In genomic region chr11:116842531-116843260, GRCm38 (mm10) we compare ENCODE assay signal across 8 mouse cellular contexts. TPM values are rescaled to one million over a fixed set of nuclear protein-coding genes. Genes with fewer than 3 reads are reported as not detected.
DNase-seq lines count a peak whose midpoint lies in the region; ATAC-seq and TF ChIP-seq lines count a peak whose summit lies in the region.

No protein-coding gene starts in this region.

- TF ChIP-seq EP300 in lung, postnatal 0 days (IDR thresholded peaks at IDR 0.05) = no peak

- H3K4me2 ChIP-seq in hindbrain, embryonic 11.5 days (replicated peaks; ENCODE audit: low read depth, low read length) = peak overlapping the region; percentile 69
- H3K4me2 ChIP-seq in lung, postnatal 0 days (replicated peaks; ENCODE audit: low read depth, low read length) = peak overlapping the region; percentile 70

- DNase-seq in NIH3T3 (ENCODE audit: low read depth) = peak; percentile 69
- DNase-seq in cerebellum, adult 9-10 months = peak; percentile 74
- DNase-seq in frontal cortex, postnatal 10 days (ENCODE audit: low spot score in 2 of 2) = peak; percentile 54 to 67
- DNase-seq in hindbrain, embryonic 11.5 days (ENCODE audit: low spot score) = peak; percentile 79
- DNase-seq in layer of hippocampus, adult 9-11 months = peak; percentile 70
- peak; percentile 83 for DNase-seq in lung, postnatal 0 days (ENCODE audit: low spot score)
- DNase-seq in thymus, postnatal 0 days (ENCODE audit: low spot score) = peak; percentile 81

- ATAC-seq in hindbrain, embryonic 11.5 days (ENCODE audit: low FRiP score) = peak; percentile 67
- peak; percentile 45 for ATAC-seq in lung, postnatal 0 days

- WGBS in hindbrain, embryonic 11.5 days = under 1% methylated on average over 72 of the region's 73 CpGs
- 3% methylated on average over 65 of the region's 73 CpGs for WGBS in lung, postnatal 0 days
- under 1% methylated on average over 73 of the region's 73 CpGs for WGBS in olfactory bulb, adult 2 months

- peak overlapping the region; percentile 99 for H3K27ac ChIP-seq in hindbrain, embryonic 11.5 days (ENCODE audit: low read depth, low read length)
- H3K27ac ChIP-seq in lung, postnatal 0 days (ENCODE audit: low read length) = peak overlapping the region; percentile 99
- H3K27ac ChIP-seq in olfactory bulb, adult 2 months (ENCODE audit: insufficient read depth, low read depth, low read length) = peak overlapping the region; percentile 66

- TF ChIP-seq CTCF in lung, postnatal 0 days (IDR thresholded peaks at IDR 0.05) = peak; percentile 35; the same call in 1 of the 2 replicates
- no peak for TF ChIP-seq CTCF in olfactory bulb, adult 2 months (IDR thresholded peaks at IDR 0.05; ENCODE audit: insufficient read depth, low read depth, low read length)

- peak overlapping the region; percentile 86 for H3K9ac ChIP-seq in hindbrain, embryonic 11.5 days (ENCODE audit: low read depth, low read length)
- peak overlapping the region; percentile 85 for H3K9ac ChIP-seq in lung, postnatal 0 days (replicated peaks; ENCODE audit: low read depth)

- H3K36me3 ChIP-seq in hindbrain, embryonic 11.5 days (ENCODE audit: control insufficient read depth, insufficient read depth, low read length) = peaks cover 10% of the 10 kb centered on the region
- peaks cover 20% of the 10 kb centered on the region for H3K36me3 ChIP-seq in lung, postnatal 0 days (ENCODE audit: insufficient read depth, low read length)

- H3K9me3 ChIP-seq in hindbrain, embryonic 11.5 days (ENCODE audit: control insufficient read depth, low read length) = no peaks in the 10 kb centered on the region
- no peaks in the 10 kb centered on the region for H3K9me3 ChIP-seq in lung, postnatal 0 days (ENCODE audit: low read length)

- peak overlapping the region; percentile 86 for H3K4me3 ChIP-seq in hindbrain, embryonic 11.5 days (ENCODE audit: low read depth, low read length)
- H3K4me3 ChIP-seq in lung, postnatal 0 days (ENCODE audit: low read depth, low read length) = peak overlapping the region; percentile 74
- peak overlapping the region; percentile 66 for H3K4me3 ChIP-seq in olfactory bulb, adult 2 months (ENCODE audit: insufficient read depth, low read depth, low read length)

- H3K4me1 ChIP-seq in hindbrain, embryonic 11.5 days (replicated peaks; ENCODE audit: control insufficient read depth, insufficient read depth, low read length) = peaks cover 18% of the 10 kb centered on the region
- peaks cover 13% of the 10 kb centered on the region for H3K4me1 ChIP-seq in lung, postnatal 0 days (ENCODE audit: insufficient read depth, low read depth, low read length)
- H3K4me1 ChIP-seq in olfactory bulb, adult 2 months (ENCODE audit: control insufficient read depth, insufficient read depth, low read length) = peaks cover 22% of the 10 kb centered on the region

- TF ChIP-seq POLR2A in olfactory bulb, adult 2 months (IDR thresholded peaks at IDR 0.05; ENCODE audit: insufficient read depth, low read depth, low read length) = no peak

- no peaks in the 10 kb centered on the region for H3K27me3 ChIP-seq in hindbrain, embryonic 11.5 days (ENCODE audit: control insufficient read depth, insufficient read depth, low read length)
- no peaks in the 10 kb centered on the region for H3K27me3 ChIP-seq in lung, postnatal 0 days (replicated peaks; ENCODE audit: insufficient read depth, low read length)

RNA-seq across cellular contexts. Expression of gene Mettl23, which starts 0.4 kb away (rescaled TPM):
- polyA plus RNA-seq in hindbrain, embryonic 11.5 days (2014; fragmentation: Nextera tagmentation; extraction: Ambion mirVana) = 61.6 and 70.6 TPM in 2 replicates
- polyA plus RNA-seq in lung, postnatal 0 days (2015; fragmentation: Nextera tagmentation; extraction: Ambion mirVana) = 62.3 and 65.2 TPM in 2 replicates
- not detected in 2 replicates for polyA plus RNA-seq in olfactory bulb, adult 2 months (2012; ENCODE audit: insufficient read depth, insufficient read length, low replicate concordance, missing spikeins)
- 139 and 143 TPM in 2 replicates for polyA plus RNA-seq in thymus, postnatal 0 days (2015; fragmentation: Nextera tagmentation; extraction: Ambion mirVana)

RNA-seq across cellular contexts. Expression of gene Jmjd6, which starts 0.6 kb away (rescaled TPM):
- 88.8 and 91.3 TPM in 2 replicates for polyA plus RNA-seq in hindbrain, embryonic 11.5 days (2014; fragmentation: Nextera tagmentation; extraction: Ambion mirVana)
- polyA plus RNA-seq in lung, postnatal 0 days (2015; fragmentation: Nextera tagmentation; extraction: Ambion mirVana) = 37.0 and 37.8 TPM in 2 replicates
- not detected in 2 replicates for polyA plus RNA-seq in olfactory bulb, adult 2 months (2012; ENCODE audit: insufficient read depth, insufficient read length, low replicate concordance, missing spikeins)
- polyA plus RNA-seq in thymus, postnatal 0 days (2015; fragmentation: Nextera tagmentation; extraction: Ambion mirVana) = 58.6 and 62.2 TPM in 2 replicates

RNA-seq across cellular contexts. Expression of gene Mfsd11, which starts 9.5 kb away (rescaled TPM):
- 37.0 and 38.6 TPM in 2 replicates for polyA plus RNA-seq in hindbrain, embryonic 11.5 days (2014; fragmentation: Nextera tagmentation; extraction: Ambion mirVana)
- 37.9 and 44.7 TPM in 2 replicates for polyA plus RNA-seq in lung, postnatal 0 days (2015; fragmentation: Nextera tagmentation; extraction: Ambion mirVana)
- polyA plus RNA-seq in olfactory bulb, adult 2 months (2012; ENCODE audit: insufficient read depth, insufficient read length, low replicate concordance, missing spikeins) = not detected in 2 replicates
- 32.6 and 35.3 TPM in 2 replicates for polyA plus RNA-seq in thymus, postnatal 0 days (2015; fragmentation: Nextera tagmentation; extraction: Ambion mirVana)

RNA-seq across cellular contexts. Expression of gene Srsf2, which starts 10.2 kb away (rescaled TPM):
- 935 and 944 TPM in 2 replicates for polyA plus RNA-seq in hindbrain, embryonic 11.5 days (2014; fragmentation: Nextera tagmentation; extraction: Ambion mirVana)
- polyA plus RNA-seq in lung, postnatal 0 days (2015; fragmentation: Nextera tagmentation; extraction: Ambion mirVana) = 419 and 421 TPM in 2 replicates
- polyA plus RNA-seq in olfactory bulb, adult 2 months (2012; ENCODE audit: insufficient read depth, insufficient read length, low replicate concordance, missing spikeins) = not detected in 2 replicates
- polyA plus RNA-seq in thymus, postnatal 0 days (2015; fragmentation: Nextera tagmentation; extraction: Ambion mirVana) = 853 and 857 TPM in 2 replicates

RNA-seq across cellular contexts. Expression of gene Mxra7, which starts 14.8 kb away (rescaled TPM):
- polyA plus RNA-seq in hindbrain, embryonic 11.5 days (2014; fragmentation: Nextera tagmentation; extraction: Ambion mirVana) = 57.9 and 61.8 TPM in 2 replicates
- 34.6 and 38.7 TPM in 2 replicates for polyA plus RNA-seq in lung, postnatal 0 days (2015; fragmentation: Nextera tagmentation; extraction: Ambion mirVana)
- polyA plus RNA-seq in olfactory bulb, adult 2 months (2012; ENCODE audit: insufficient read depth, insufficient read length, low replicate concordance, missing spikeins) = not detected in 2 replicates
- polyA plus RNA-seq in thymus, postnatal 0 days (2015; fragmentation: Nextera tagmentation; extraction: Ambion mirVana) = 4.8 and 5.0 TPM in 2 replicates

Comparison
In these comparisons a context has a peak if more than half of its experiments do, and no peak if none do; other contexts are left out.
1. Peak in every context shown above with its lines: DNase-seq, ATAC-seq, H3K4me3 ChIP-seq and H3K27ac ChIP-seq.
2. RNA of gene Mettl23, which starts 0.4 kb away (polyA plus RNA-seq): 139 to 143 TPM in thymus, postnatal 0 days, 61.6 to 70.6 TPM in hindbrain, embryonic 11.5 days and 62.3 to 65.2 TPM in lung, postnatal 0 days; not detected in olfactory bulb, adult 2 months; every median in the first group is over 10 times any median in the second.